Mouse (Mus musculus): Measurements from ENCODE around the gene Pard3. TPM values are rescaled to one million over a fixed set of nuclear protein-coding genes. Genes with fewer than 3 reads are reported as not detected.
A peak's percentile ranks its signal among the peaks of the same experiment; 100 is the strongest.

Pard3 gene
- polyA plus RNA-seq, 2 experiments = 39.1 to 43.3 TPM

- no peaks in the 10 kb centered on the region for H3K36me3 ChIP-seq (ENCODE audit: control insufficient read depth, insufficient read depth, low read length)
- no peaks in the 10 kb centered on the region for H3K27me3 ChIP-seq (ENCODE audit: control insufficient read depth, insufficient read depth, low read length)
- no peak overlapping the region for H3K4me2 ChIP-seq (replicated peaks; ENCODE audit: low read depth, low read length, severe bottlenecking)
- no peak overlapping the region for H3K4me3 ChIP-seq (replicated peaks; ENCODE audit: low read length)
- no peaks in the 10 kb centered on the region for H3K9me3 ChIP-seq (ENCODE audit: control insufficient read depth, low read length)
- WGBS = 58% methylated on average over 4 of the region's 4 CpGs
- no peak for ATAC-seq (ENCODE audit: low FRiP score, low read depth)
- H3K9ac ChIP-seq (ENCODE audit: low read depth, low read length, severe bottlenecking) = no peak overlapping the region
- peaks cover 15% of the 10 kb centered on the region for H3K4me1 ChIP-seq (ENCODE audit: control insufficient read depth, insufficient read depth, low read length)
- no peak for TF ChIP-seq POLR2A (IDR thresholded peaks at IDR 0.05; ENCODE audit: borderline replicate concordance, extremely low read depth, insufficient read depth, insufficient read length)
- H3K27ac ChIP-seq (replicated peaks; ENCODE audit: low read depth, low read length) = no peak overlapping the region
- DNase-seq (ENCODE audit: low spot score) = no peak
Observed at GRCm38 (mm10) chr8:127144562-127144961, 80.9 kb downstream of the Pard3 start.

GRCm38 (mm10) chr8:127145135-127145534, 81.4 kb downstream of the Pard3 start:
- no peak for TF ChIP-seq POLR2A (IDR thresholded peaks at IDR 0.05; ENCODE audit: borderline replicate concordance, extremely low read depth, insufficient read depth, insufficient read length)
- WGBS = 31% methylated on average over 4 of the region's 4 CpGs
- DNase-seq (ENCODE audit: low spot score) (no peak), ATAC-seq (ENCODE audit: low FRiP score, low read depth) (no peak)
- H3K9ac ChIP-seq (ENCODE audit: low read depth, low read length, severe bottlenecking) = no peak overlapping the region
- H3K9me3 ChIP-seq (ENCODE audit: control insufficient read depth, low read length) = no peaks in the 10 kb centered on the region
- H3K4me3 ChIP-seq (replicated peaks; ENCODE audit: low read length) = no peak overlapping the region
- H3K4me2 ChIP-seq (replicated peaks; ENCODE audit: low read depth, low read length, severe bottlenecking) = no peak overlapping the region
- H3K4me1 ChIP-seq (ENCODE audit: control insufficient read depth, insufficient read depth, low read length) = peaks cover 15% of the 10 kb centered on the region
- no peaks in the 10 kb centered on the region for H3K27me3 ChIP-seq (ENCODE audit: control insufficient read depth, insufficient read depth, low read length)
- no peak overlapping the region for H3K27ac ChIP-seq (replicated peaks; ENCODE audit: low read depth, low read length)
- no peaks in the 10 kb centered on the region for H3K36me3 ChIP-seq (ENCODE audit: control insufficient read depth, insufficient read depth, low read length)

- Histone ChIP-seq H3K4me3 (replicated peaks; ENCODE audit: low read length) (no peak overlapping the region), H3K27ac (replicated peaks; ENCODE audit: low read depth, low read length) (no peak overlapping the region), H3K4me1 (ENCODE audit: control insufficient read depth, insufficient read depth, low read length) (peaks cover 15% of the 10 kb centered on the region), H3K9ac (ENCODE audit: low read depth, low read length, severe bottlenecking) (no peak overlapping the region), H3K27me3 (ENCODE audit: control insufficient read depth, insufficient read depth, low read length) (no peaks in the 10 kb centered on the region), H3K4me2 (replicated peaks; ENCODE audit: low read depth, low read length, severe bottlenecking) (no peak overlapping the region), H3K9me3 (ENCODE audit: control insufficient read depth, low read length) (no peaks in the 10 kb centered on the region), H3K36me3 (ENCODE audit: control insufficient read depth, insufficient read depth, low read length) (no peaks in the 10 kb centered on the region)
- ATAC-seq (ENCODE audit: low FRiP score, low read depth) = no peak
- WGBS = 66% methylated on average over 4 of the region's 4 CpGs
- TF ChIP-seq POLR2A (IDR thresholded peaks at IDR 0.05; ENCODE audit: borderline replicate concordance, extremely low read depth, insufficient read depth, insufficient read length) = no peak
- no peak for DNase-seq (ENCODE audit: low spot score)
Observed at GRCm38 (mm10) chr8:127146055-127146454, 82.4 kb downstream of the Pard3 start.

GRCm38 (mm10) chr8:127148821-127149220, 85.1 kb downstream of the Pard3 start:
- Histone ChIP-seq H3K9ac (ENCODE audit: low read depth, low read length, severe bottlenecking) (no peak overlapping the region), H3K27me3 (ENCODE audit: control insufficient read depth, insufficient read depth, low read length) (no peaks in the 10 kb centered on the region), H3K9me3 (ENCODE audit: control insufficient read depth, low read length) (no peaks in the 10 kb centered on the region), H3K4me1 (ENCODE audit: control insufficient read depth, insufficient read depth, low read length) (peaks cover 14% of the 10 kb centered on the region), H3K27ac (replicated peaks; ENCODE audit: low read depth, low read length) (no peak overlapping the region), H3K4me2 (replicated peaks; ENCODE audit: low read depth, low read length, severe bottlenecking) (no peak overlapping the region), H3K36me3 (ENCODE audit: control insufficient read depth, insufficient read depth, low read length) (no peaks in the 10 kb centered on the region), H3K4me3 (replicated peaks; ENCODE audit: low read length) (no peak overlapping the region)
- 62% methylated on average over 7 of the region's 7 CpGs for WGBS
- no peak for ATAC-seq (ENCODE audit: low FRiP score, low read depth)
- no peak for TF ChIP-seq POLR2A (IDR thresholded peaks at IDR 0.05; ENCODE audit: borderline replicate concordance, extremely low read depth, insufficient read depth, insufficient read length)
- no peak for DNase-seq (ENCODE audit: low spot score)

- DNase-seq (ENCODE audit: low spot score) = no peak
- Histone ChIP-seq H3K36me3 (ENCODE audit: control insufficient read depth, insufficient read depth, low read length) (no peaks in the 10 kb centered on the region), H3K27me3 (ENCODE audit: control insufficient read depth, insufficient read depth, low read length) (no peaks in the 10 kb centered on the region), H3K4me3 (replicated peaks; ENCODE audit: low read length) (no peak overlapping the region), H3K4me2 (replicated peaks; ENCODE audit: low read depth, low read length, severe bottlenecking) (no peak overlapping the region), H3K4me1 (ENCODE audit: control insufficient read depth, insufficient read depth, low read length) (no peaks in the 10 kb centered on the region), H3K27ac (replicated peaks; ENCODE audit: low read depth, low read length) (no peak overlapping the region), H3K9me3 (ENCODE audit: control insufficient read depth, low read length) (no peaks in the 10 kb centered on the region), H3K9ac (ENCODE audit: low read depth, low read length, severe bottlenecking) (no peak overlapping the region)
- 76% methylated on average over 4 of the region's 4 CpGs for WGBS
- no peak for ATAC-seq (ENCODE audit: low FRiP score, low read depth)
- no peak for TF ChIP-seq POLR2A (IDR thresholded peaks at IDR 0.05; ENCODE audit: borderline replicate concordance, extremely low read depth, insufficient read depth, insufficient read length)
Observed at GRCm38 (mm10) chr8:127150645-127151044, 87.0 kb downstream of the Pard3 start.

GRCm38 (mm10) chr8:127151706-127152105, 88.0 kb downstream of the Pard3 start:
- WGBS = 57% methylated on average over 3 of the region's 3 CpGs
- Histone ChIP-seq H3K4me3 (replicated peaks; ENCODE audit: low read length) (no peak overlapping the region), H3K4me1 (ENCODE audit: control insufficient read depth, insufficient read depth, low read length) (no peaks in the 10 kb centered on the region), H3K36me3 (ENCODE audit: control insufficient read depth, insufficient read depth, low read length) (no peaks in the 10 kb centered on the region), H3K4me2 (replicated peaks; ENCODE audit: low read depth, low read length, severe bottlenecking) (no peak overlapping the region), H3K9ac (ENCODE audit: low read depth, low read length, severe bottlenecking) (no peak overlapping the region), H3K27ac (replicated peaks; ENCODE audit: low read depth, low read length) (no peak overlapping the region), H3K27me3 (ENCODE audit: control insufficient read depth, insufficient read depth, low read length) (no peaks in the 10 kb centered on the region), H3K9me3 (ENCODE audit: control insufficient read depth, low read length) (no peaks in the 10 kb centered on the region)
- no peak for ATAC-seq (ENCODE audit: low FRiP score, low read depth)
- DNase-seq (ENCODE audit: low spot score) = peak; percentile 29
- TF ChIP-seq POLR2A (IDR thresholded peaks at IDR 0.05; ENCODE audit: borderline replicate concordance, extremely low read depth, insufficient read depth, insufficient read length) = no peak
